Mouse (Mus musculus) brain, embryonic 14.5 days (tissue): ENCODE results near the gene Tas2r135.

Experiments used
- CTCF ChIP-seq: fragments of 200-500 bp; IDR thresholded peaks from 2 replicates; pipeline ENCODE4 v1.5.1; 2012; ENCODE audit warnings: inconsistent platforms, mild to moderate bottlenecking, moderate library complexity, borderline replicate concordance; ENCODE audit not compliant: insufficient read depth, insufficient read length; ENCODE audit errors: extremely low read depth
- POLR2A ChIP-seq: fragments of 200-500 bp; IDR thresholded peaks from 2 replicates; pipeline ENCODE4 v1.6.1; 2012; ENCODE audit warnings: mild to moderate bottlenecking, inconsistent platforms, borderline replicate concordance; ENCODE audit not compliant: poor library complexity, insufficient read depth, insufficient read length, severe bottlenecking; ENCODE audit errors: extremely low read depth

- TF ChIP-seq CTCF (no peak), POLR2A (no peak)
Measured at GRCm38 (mm10) chr6:42364066-42364465, 41.2 kb upstream of the Tas2r135 start.
